Mouse (Mus musculus): ENCODE measurements around the gene Csf2.

Csf2 gene

DNA sequence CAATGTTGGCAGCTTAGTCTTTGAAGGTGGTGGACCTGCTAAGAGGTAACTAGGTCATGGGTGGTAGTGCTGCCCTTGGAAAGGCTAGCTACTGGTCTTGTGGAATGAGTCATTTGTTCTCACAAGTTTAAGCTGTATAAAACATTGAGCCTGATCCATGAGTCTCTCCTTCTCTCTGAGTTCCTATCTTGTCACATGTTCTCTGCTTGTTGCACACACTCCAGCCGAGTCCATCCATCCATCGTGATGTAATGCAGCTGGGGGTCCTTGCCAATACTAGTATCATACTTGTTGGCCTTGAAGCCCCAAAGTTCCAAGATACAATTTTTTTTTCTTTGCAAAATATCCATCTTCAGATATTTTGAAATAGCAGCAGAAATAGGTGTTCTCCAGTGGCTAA is 22.0 kb downstream of the Csf2 start:
- DNase-seq = no peak

DNA sequence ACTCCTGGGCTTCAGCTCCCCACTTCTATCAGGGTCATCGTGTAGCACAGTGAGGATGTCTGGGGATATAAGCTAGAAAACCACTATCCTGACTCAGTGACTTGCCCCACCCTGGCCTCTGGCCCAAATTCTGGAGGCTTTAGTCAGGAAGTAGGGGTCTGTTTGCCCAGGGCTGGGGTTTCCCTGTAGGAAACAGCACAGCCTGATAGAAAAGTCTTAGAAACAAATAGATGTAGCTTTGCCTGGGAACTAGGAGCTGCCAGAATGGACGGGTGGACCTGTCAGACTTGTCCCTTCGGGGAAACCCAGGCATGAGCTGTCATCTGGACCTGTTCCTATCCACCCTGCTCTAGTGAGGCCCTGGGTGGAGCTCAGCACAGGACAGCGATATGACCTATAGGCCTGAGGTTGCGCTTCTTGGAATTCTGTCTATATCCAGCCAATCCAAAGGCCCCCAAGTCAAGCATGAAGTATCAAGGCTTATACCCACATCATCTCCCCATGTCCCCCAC is 24.9 kb downstream of the Csf2 start:
- DNase-seq = no peak

DNA sequence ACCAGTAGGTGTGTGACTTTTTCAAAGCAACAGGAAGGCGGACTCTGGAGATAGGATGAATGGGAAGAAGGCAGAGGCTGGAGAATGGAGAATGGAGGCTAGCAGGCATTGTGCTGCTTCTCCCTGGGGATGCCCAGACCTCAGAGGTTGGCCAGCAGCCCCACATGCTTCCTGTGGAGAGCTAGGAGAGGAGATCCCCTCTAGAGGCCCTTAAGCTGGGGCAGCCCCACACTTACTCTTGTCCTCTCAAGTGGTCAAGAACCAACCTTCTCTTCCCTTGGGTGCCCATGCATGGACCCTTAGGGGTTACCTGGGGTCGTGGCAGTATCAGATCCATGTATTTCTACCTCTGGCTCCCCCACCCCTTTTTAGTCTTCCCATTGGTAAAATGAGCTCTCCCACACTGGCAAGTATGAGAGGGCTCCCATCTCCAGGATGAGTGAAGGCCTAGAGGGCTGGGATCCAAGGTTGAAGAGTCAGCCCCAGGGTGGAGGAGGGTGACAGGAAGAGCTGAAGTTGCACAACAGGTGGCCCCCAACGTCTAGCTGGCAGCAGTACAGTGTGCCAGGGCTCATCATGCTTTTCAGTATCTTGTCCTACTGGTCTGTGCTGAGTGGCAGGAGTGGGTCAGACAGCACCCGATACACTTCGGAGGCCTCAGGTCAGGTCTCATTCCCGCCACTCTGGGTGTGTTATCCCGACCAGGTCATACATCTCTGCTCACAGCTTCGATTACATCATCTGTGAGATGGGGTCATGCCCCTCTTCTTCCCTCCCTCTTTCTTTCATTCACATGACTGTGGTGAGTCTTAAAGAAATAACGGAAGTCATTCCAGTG is 25.6 kb downstream of the Csf2 start:
- no peak for DNase-seq

DNA sequence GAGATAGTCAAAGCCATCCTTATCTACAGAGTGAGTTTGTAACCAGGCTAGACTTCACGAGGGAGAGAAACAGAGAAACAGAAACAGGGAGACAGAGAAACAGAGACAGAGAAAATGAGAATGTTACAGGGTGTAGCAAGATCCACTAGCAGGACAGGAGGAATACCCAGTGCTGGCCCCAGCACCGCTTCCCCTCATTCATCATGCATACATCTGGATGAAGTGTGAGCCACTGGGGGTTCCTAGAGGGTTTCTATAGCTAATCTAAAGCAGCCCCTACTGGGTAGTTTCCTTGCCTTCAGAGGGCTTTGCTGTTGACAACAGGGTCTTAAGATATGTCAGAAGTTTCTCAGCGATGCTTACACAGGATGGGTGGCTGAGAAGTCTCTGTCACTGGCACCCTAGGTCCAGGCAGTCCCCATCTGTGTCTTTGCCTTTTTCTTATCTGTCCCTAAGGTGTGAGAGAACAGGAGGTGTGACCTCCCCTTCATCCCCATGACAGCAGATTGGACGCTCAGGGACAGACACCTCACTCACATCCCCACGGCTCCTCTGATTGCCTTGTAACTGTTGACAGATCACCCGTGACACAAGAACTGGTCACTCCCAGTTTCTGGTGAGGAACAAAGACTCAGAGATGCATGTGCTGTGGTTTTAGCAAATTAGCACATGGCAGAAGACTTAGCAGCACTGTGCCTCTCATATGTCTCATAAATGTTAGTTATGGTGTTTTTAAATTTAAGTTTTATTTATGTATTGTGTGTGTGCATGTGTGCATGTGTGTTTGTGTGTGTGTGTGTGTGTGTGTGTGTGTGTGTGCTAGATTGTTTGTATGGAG is 29.3 kb downstream of the Csf2 start:
- DNase-seq = no peak

DNA sequence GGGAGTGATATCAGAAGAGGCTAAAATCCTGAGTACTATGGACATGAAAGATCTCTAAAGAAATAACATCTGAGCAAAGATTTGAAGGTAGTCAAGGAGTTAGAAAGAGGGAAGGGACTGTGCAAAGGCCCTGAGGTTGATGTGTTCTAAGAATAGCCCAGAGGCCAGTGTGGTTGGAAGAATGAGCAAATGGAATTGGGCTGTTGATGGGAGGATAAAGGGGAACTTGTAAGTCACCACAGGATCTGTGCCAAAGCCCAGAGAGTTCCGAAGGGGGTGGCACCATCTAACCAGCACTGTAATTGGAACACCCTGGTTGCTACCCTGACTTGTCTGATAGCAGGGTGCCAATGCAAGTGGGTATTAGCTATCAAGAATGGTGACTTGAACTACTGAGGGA is 30.3 kb downstream of the Csf2 start:
- no peak for DNase-seq

DNA sequence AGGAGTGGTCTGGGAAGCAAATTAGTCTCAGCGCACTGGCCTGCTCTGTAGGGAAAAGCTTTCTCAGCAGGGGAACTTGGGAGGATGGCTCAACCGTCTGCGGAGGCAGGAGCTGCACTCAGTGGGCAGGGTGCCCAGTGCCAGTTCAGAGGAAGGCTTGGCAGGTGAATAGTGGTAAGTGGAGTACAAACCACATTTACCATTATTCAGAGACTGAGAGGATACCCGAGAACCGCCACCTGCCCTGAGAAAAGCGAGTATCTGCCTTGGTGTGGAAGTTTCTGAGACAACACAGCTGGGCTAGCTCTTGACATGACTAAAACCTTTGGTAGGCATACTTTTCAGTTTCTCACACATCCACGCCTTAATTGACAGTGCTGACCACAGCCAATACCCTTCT is 32.1 kb downstream of the Csf2 start:
- DNase-seq = no peak

DNA sequence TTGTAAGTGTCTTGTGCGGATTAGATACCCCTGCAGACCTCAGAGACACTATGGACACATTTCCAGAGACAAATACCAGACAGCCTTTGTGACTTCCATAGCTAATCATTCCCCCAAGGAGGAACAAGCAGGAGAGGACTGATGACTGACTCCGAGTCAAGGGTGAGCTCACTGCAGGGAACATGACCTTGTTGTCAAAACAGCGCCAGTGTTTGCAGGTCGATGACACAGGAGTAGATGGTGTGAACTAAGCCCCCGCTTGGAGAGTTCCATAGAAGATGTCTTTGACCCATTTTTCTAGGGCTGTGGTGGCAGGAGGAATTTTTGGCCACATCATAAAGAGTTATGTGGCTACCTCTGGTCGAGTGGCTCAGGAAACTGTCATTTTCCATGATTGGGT is 33.4 kb downstream of the Csf2 start:
- DNase-seq = no peak

DNA sequence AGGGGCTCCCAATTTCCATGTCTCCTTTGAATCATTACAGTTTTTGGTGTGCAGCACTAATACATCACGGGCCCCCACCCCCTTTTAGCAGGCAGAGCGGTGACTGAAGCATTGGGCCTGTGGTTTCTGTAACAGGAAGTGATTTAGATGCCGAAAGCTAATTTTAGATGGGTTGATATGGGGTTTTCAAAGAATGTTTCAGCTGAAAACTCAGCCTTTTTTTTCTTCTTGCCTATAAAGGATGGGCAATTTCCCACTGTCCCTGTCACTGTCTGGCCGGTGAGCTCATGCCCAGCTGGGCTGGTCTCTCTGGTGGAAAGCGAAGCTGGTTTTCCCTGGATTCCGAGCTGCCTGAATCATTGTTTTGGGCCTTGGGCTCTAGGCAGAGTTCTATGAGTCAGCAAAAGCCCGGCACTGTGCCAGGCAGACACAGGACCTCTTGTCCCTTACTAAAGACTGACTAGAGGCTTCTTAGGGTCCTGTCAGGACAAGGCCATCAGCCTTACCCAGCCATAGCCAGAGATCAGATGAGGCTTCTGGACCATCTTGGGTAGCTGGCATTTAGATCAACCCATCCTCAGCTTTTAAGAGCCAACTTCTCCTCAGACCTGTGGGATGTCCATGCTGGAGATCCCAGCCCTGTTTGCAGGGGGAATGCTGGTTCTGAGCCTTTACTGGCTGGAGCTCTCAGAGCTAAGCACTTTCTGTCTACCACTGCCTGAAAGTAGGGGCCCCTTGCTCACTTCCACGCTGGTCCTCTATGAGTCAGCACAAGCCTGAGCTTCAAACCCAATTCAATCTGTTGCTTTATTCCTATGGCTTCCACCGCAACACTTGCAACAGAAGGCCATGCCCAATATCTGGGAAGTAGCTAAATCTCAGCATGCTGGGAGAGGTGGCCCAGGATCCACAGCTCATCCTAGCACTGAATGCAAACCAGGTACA is 34.7 kb downstream of the Csf2 start:
- peak; percentile 83 for DNase-seq

DNA sequence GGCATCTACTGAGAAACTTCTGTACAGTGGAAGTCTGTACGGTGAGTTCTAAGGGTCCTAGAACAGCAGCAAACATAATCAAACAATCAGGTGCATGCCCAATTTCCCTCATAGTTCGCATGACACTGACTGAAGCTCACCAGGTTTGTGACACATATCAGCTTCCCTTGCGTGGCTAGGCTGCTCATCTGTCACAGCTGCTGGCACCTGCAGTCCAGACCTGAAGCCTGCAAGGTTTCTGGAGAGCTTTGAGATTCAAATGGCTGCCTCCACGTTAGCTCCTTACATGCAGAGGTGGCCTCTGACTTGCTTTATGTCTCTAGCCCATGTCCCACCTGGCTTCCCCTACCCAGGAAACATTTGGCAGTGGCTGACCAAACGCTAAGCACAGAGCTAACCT is 35.8 kb downstream of the Csf2 start:
- no peak for DNase-seq

DNA sequence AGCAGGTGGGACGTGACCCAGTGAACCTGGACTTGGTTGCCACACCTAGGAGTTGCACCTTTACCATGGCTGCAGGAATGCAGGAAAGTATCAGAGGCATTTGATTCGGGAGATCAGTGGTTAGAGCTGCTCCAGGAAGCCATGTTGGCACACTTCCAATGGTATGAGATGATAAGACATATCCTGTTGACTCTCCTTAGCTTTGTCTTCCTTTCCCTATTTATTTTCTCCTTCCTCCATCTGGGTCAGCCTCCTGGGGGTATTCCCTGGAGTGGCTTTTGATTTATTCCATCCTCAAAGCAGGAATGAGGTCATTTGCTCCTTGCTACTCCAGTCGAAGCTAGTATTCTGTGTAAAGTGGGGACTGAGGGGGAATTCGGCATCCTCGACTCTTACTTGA is 42.5 kb downstream of the Csf2 start:
- DNase-seq = no peak

DNA sequence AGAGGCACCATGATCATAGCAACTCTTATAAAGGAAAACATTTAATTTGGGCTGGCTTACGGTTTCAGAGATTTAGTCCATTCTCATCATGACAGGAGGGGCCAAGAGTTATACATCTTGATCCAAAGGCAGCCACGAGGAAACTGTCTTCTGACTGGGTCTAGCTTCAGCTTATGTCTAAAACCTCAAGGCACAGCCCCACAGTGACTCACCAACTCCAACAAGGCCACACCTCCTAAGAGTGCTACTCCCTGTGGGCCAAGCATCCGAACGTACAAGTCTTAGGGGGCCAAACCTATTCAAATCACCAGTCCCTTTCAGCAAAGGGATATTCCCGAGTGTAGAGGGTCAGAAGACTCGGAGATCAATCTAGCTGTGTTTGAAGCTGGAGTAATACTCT is 44.1 kb downstream of the Csf2 start:
- no peak for DNase-seq

DNA sequence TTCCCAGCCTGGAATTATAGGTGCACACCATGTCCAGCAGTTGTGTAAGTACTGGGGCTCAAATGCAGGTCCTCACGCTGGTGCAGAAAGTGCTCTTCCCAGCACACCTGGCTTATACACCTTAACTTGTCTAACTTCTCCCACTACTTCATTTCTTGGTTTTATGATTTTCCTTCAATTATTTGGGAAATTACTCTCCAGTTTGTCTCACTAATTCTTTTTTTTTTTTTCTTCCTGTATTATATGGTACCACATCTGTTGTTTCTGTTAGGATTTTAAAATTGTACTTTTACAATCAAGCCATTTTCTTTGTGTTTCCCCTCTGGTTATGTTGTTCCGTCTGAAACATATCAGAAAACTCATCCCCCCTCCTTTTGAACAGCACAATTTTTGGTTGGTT is 44.7 kb downstream of the Csf2 start:
- DNase-seq = no peak

DNA sequence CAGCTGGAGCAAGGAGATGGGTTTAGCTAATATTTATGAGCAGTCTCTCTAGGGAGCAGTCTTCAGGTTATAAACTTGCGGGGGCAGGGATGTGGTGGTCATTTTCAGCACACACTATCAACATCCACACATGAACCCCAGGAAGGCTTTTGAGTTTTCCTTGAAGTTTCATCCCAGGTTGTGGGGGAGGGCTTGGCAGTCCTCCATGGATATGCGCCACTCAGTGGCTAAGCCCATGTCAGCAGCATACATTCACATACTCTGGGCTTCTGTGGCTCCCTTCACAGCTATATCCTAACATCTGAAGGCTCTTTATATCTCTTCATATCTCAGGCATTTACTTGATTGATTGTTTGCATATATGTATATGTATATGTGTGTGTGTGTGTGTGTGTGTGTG is 46.3 kb downstream of the Csf2 start:
- DNase-seq = peak; percentile 19

DNA sequence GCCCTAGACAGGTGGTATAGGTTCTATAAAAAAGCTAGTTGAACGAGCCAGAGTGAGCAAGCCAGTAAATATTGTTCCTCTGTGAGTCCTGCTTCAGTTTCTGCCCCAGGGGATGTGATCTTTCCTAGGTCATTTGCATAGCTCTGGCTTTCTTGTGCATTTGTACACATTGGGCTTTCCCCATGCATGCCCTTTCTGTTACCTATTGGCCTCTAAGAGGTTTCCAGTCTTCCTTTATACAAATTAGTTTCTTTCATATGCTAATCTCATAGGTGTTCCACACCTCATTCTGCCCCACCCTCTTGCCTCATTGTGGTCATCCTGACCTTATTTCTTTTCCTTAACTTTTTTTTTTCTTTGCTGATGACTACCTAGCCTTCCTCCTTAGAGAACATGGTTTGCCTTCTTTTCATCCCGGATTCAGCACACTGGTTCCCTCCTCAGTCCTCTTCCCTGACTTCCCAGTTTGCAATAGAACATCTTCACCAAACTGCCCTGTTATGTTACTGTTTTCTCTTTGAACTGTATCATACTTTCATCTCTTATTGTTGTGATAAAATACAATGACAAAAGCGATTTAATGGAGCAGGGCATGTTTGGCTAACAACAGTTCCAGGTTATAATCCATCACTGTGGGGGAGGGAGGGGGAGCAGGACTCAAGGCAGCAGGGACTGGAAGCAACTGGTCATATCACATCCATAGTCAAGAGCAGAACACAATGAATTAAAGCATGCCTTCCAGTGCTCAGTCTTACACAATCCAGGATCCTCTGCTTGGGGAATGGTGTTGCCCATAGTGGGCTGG is 47.4 kb downstream of the Csf2 start:
- DNase-seq = no peak

DNA sequence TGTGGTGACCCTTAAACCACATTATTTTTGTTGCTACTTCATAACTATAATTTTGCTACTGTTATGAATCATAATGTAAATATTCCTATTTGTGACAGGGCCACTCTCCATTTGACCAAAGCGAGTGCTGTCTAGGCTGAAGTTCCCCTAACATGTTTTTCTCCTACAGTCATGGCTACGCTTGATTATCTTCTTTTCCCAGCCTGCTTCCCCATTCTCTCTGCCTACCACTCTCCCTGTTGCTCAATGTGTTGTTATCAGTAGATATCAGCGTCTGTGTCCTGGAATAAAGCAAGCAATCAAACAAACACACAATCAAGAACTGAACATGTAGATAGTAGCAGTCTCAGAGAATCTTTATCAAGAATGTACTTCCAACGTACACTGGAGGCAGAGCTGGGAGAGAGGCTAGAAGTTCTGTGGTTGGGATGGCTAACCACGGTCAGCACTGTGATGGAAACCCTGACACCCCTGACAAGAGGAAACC is 48.1 kb downstream of the Csf2 start:
- DNase-seq = no peak

Measured in lung, postnatal 14 days (tissue).